Mouse (Mus musculus): ENCODE measurements around the gene Gm281. TPM values are rescaled to one million over a fixed set of nuclear protein-coding genes. Genes with fewer than 3 reads are reported as not detected.

Gene Gm281
- polyA plus RNA-seq, 1 experiment from 2014 or later: not detected

DNA sequence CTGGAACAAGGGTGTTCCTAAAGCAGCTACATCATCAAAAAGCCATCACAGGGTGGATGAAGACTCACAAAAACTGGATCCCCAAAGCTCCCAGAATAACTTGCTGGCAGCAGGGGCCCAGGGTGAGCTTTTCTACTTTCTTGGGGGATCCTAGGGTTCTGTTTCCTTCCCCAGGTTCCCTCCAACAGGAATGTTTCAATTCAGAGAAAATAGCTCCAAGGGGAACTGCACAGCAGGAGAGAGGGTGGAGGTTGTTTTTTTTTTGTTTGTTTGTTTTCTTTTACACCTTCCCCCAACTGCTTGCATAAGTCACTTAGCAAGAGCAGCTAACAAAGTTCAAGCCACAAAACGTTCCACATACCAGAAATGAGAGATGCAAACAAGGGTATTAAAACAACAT, 124.3 kb downstream of the Gm281 start:
- WGBS: 33% methylated on average over 1 of the region's 1 CpGs
- Histone ChIP-seq H3K9me3 (no peaks in the 10 kb centered on the region), H3K27me3 (replicated peaks) (no peaks in the 10 kb centered on the region), H3K4me3 (no peak overlapping the region), H3K27ac (no peak overlapping the region), H3K4me1 (no peaks in the 10 kb centered on the region), H3K36me3 (replicated peaks) (no peaks in the 10 kb centered on the region), H3K4me2 (no peak overlapping the region), H3K9ac (no peak overlapping the region)
- no peak for ATAC-seq (replicated peaks)

DNA sequence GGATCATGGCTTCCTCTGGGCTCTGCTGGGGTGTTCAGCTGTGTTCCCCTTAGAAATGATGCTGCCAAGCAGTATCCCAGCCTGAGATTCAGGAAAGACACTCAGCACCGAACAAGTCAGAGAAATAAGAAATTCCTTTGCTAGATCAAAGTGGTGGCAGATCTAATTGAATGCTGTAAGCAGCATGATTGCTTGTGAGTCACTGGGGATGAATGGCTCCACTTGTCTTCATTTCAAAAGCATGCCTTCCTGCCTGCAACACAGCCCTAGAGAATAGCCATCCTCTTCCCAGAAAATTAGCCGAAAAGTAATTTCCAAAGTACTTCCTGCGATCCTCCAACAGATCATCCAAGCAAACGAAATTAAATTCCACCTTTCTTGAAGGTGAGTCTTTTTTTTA, 131.3 kb downstream of the Gm281 start:
- Histone ChIP-seq H3K36me3 (replicated peaks) (no peaks in the 10 kb centered on the region), H3K4me3 (no peak overlapping the region), H3K27ac (no peak overlapping the region), H3K27me3 (replicated peaks) (no peaks in the 10 kb centered on the region), H3K4me1 (no peaks in the 10 kb centered on the region), H3K4me2 (no peak overlapping the region), H3K9me3 (no peaks in the 10 kb centered on the region), H3K9ac (no peak overlapping the region)
- WGBS: 63% methylated on average over 4 of the region's 4 CpGs
- no peak for ATAC-seq (replicated peaks)

DNA sequence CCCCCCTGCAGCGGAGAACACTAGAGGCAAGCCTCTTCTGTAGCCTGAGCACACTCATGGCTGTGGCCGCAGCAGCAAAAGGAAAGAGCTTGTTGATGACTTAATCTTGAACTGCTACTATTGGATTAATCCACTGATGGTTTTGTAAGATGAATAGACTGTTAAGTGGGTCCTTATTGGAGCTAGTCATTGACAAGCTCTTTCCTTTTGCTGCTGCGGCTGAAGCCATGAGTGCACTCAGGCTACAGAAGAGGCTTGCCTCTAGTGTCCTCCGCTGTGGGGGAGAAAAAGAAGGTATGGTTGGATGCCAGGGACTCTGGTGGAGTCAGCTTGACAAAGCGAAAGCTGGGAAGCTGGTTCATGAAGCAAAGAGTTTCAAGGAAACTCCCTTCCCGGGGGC, 135.9 kb downstream of the Gm281 start:
- H3K27me3 ChIP-seq (replicated peaks): no peaks in the 10 kb centered on the region
- H3K4me1 ChIP-seq: no peaks in the 10 kb centered on the region
- no peaks in the 10 kb centered on the region for H3K36me3 ChIP-seq (replicated peaks)
- 58% methylated on average over 5 of the region's 6 CpGs for WGBS
- H3K9ac ChIP-seq: no peak overlapping the region
- H3K9me3 ChIP-seq: no peaks in the 10 kb centered on the region
- H3K4me2 ChIP-seq: no peak overlapping the region
- H3K27ac ChIP-seq: no peak overlapping the region
- H3K4me3 ChIP-seq: no peak overlapping the region
- ATAC-seq (replicated peaks): no peak

DNA sequence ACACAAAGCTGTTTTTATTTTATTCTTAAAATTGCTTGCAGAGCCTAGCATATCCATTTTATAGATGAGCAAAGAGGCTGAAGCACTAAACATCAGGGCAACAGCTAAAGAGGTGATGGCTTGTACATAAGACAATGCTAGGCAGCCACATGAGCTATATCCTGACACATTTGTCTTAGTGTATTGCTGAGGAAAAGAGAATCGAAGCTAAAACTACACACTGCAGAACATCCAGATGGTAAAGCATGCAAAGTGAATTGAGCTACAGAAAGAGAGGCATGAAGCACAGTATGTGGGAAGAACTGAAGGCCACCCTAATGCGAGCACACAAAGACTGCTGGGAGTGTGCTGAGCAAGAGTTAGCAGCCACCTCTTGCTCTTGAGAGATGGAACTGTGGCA, 143.1 kb downstream of the Gm281 start:
- ATAC-seq (replicated peaks): peak; percentile 35
- Histone ChIP-seq H3K27me3 (replicated peaks) (no peaks in the 10 kb centered on the region), H3K4me3 (no peak overlapping the region), H3K9me3 (no peaks in the 10 kb centered on the region), H3K27ac (peak overlapping the region; percentile 27), H3K4me1 (peaks cover 14% of the 10 kb centered on the region), H3K36me3 (replicated peaks) (no peaks in the 10 kb centered on the region), H3K4me2 (no peak overlapping the region), H3K9ac (no peak overlapping the region)
- 58% methylated on average over 2 of the region's 2 CpGs for WGBS

DNA sequence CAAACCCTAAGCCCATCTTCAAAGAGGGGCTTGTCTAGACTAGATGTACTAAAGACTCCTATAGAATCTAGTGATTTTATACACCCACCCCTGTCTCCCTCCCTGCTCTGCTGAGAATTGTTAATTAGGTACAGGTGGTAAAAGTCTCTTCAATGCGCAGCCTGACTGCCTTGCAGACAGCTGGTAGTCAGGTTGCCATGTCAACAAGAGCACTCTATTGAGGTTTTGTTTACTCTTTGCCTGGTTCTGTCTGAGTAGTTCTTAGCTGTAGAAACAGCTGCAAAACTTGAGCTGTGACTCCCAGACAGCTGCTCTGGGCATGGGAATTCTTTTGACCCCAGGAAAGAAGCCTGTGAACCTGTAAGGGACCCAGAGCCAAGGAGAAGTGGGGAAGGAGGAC, 143.6 kb downstream of the Gm281 start:
- Histone ChIP-seq H3K4me2 (no peak overlapping the region), H3K27me3 (replicated peaks) (no peaks in the 10 kb centered on the region), H3K36me3 (replicated peaks) (no peaks in the 10 kb centered on the region), H3K9me3 (no peaks in the 10 kb centered on the region), H3K4me1 (peaks cover 14% of the 10 kb centered on the region), H3K27ac (peak overlapping the region; percentile 27), H3K9ac (no peak overlapping the region), H3K4me3 (no peak overlapping the region)
- ATAC-seq (replicated peaks): peak; percentile 96
- 0% methylated on average over 1 of the region's 1 CpGs for WGBS

Small RNA genes within 50 kb of the gene (microRNA-seq; reads per million reads assigned to microRNA genes)
- not detected for gene Gm27506

Other genes starting within 250 kb of the Gm281 start
- gene Sntn, start 243.6 kb downstream of the Gm281 start, polyA plus RNA-seq (2015; fragmentation: Nextera tagmentation; extraction: Ambion mirVana): not detected in 2 replicates
- gene Atxn7, start 47.0 kb upstream of the Gm281 start, polyA plus RNA-seq (2015; fragmentation: Nextera tagmentation; extraction: Ambion mirVana): 4.1 and 5.0 TPM in 2 replicates
- 158 and 166 TPM in 2 replicates for gene Thoc7, start 47.4 kb upstream of the Gm281 start, polyA plus RNA-seq (2015; fragmentation: Nextera tagmentation; extraction: Ambion mirVana)
- 235 and 242 TPM in 2 replicates for gene Psmd6, start 206.5 kb upstream of the Gm281 start, polyA plus RNA-seq (2015; fragmentation: Nextera tagmentation; extraction: Ambion mirVana)

Measured in midbrain, embryonic 15.5 days (tissue).